Mouse (Mus musculus) gastrocnemius, adult 18-20 months (tissue): ENCODE measurements around the gene Pld2. TPM values are rescaled to one million over a fixed set of nuclear protein-coding genes. Genes with fewer than 3 reads are reported as not detected.
"Not testable (repeated sequence)": the region's sequence is repeated elsewhere in the genome, so short reads cannot be mapped to it uniquely, and the experiment has no call there.

Source experiments
- DNase-seq: peaks from one replicate; pipeline ENCODE4 v3.0.0; 2021; ENCODE audit warnings: low spot score
- total RNA-seq, 2 experiments: library from RNA; stranded (reverse); gene quantifications; 2 replicates each; pipeline ENCODE4 v1.2.3; 2021

The Pld2 gene
- total RNA-seq, 2 experiments from 2014 or later = 12.2 to 17.7 TPM

DNA sequence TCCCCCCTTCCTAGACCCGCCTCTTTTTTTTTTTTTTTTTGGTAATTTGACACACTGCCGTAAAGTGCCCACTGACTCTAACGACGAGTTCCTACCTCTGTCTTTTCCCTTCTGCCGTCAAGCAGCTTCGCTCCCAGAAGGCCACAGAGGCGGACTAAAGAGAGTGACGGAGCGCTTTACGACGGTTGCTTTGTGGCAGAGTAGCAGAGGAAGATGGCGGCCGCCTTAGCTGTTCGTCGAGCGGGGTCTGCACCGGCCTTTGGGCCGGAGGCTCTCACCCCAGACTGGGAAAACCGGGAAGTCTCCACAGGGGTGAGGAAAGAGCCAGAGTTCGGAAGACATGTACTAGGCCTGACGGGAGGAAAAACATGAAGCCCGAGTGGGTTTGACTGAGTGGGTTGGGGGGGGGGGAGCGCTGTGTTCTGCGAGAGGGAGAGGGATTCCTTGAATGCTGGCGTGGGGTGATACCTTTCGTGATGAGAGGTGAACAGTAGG lies 14.6 kb upstream of the Pld2 start, which contains the start of gene Psmb6:
Psmb6 (plus strand) TSS at position 184 of the 495 bp plus-strand sequence.
- DNase-seq = peak; percentile 95

DNA sequence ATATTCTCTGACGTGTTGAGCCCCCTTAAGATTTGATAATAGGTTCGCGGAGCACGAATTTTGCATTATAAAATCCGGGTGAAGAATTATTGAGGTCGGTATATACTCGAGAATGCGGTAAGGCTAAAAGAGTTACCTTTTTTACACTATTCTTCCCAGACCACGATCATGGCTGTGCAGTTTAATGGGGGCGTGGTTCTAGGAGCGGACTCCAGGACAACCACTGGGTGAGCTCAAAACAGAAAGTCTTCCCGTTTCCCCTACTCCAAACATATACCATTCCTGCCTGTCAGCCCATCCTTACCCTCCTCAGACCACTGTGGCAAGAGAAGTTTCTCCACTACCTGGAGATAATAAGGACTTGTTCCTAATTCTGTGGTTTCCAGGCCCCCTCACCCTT lies 14.1 kb upstream of the Pld2 start:
- DNase-seq = no peak

GRCm38 (mm10) chr11:70526211-70526610 lies 13.7 kb upstream of the Pld2 start:
- DNase-seq = no peak

DNA sequence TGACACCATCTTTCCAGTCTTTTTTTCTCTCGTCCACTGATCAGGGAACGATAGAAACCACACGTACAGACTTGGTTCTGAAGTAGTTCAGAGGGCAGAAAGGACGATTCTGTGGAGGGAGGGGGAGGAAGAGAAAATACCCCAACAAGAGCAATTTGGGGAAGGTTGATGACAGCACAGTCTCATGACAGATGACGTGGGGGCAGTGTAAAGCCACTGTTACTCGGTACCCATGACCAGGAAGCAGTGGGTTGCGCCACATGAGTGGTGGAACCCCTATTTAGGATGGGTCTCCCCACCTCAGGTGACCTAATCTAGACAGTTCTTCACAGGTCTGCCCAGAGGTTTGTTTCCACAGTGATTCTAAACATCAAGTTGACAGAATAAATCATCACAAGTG lies 11.3 kb upstream of the Pld2 start:
- DNase-seq = no peak

DNA sequence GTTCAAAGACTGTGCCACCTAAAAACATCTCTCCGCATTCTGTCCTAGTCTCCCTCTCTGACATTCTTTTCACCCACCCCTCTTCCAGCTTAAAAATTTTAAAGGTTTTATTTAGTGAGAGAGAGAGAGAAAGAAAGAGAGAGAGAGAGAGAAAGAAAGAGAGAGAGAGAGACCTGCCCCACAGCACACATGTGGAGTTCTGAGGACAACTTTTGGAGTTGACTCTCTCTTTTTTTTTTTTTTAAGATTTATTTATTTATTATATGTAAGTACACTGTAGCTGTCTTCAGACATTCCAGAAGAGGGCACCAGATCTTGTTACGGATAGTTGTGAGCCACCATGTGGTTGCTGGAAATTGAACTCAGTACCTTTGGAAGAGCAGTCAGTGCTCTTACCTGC lies 8.8 kb upstream of the Pld2 start:
- DNase-seq = not testable (repeated sequence)

GRCm38 (mm10) chr11:70532839-70533238 lies 7.0 kb upstream of the Pld2 start, which contains the start of gene Gm40193:
Gene Gm40193, minus strand, starts transcription at chr11:70532939.
- no peak for DNase-seq

- no peak for DNase-seq
Measured at GRCm38 (mm10) chr11:70539423-70539822, 441 bp upstream of the Pld2 start.

DNA sequence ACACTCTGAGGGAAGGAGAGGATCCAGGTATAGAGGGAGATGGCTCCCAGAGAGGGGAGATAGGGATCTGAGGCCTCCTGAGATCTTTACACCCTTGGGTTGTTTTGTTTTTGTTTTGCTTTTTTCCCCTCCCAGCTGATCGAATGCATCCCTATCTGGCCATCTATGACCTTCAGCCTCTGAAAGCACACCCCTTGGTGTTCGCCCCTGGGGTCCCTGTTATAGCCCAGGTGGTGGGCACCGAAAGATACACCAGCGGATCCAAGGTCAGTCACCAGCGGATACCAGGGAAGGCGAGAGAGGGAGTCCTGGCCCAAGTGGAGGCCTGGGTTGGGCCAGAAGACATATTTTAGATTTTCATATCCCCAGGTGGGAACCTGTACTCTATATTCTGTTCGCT lies 1.1 kb downstream of the Pld2 start:
- no peak for DNase-seq

- DNase-seq = no peak
Measured at GRCm38 (mm10) chr11:70541415-70541814, 1.6 kb downstream of the Pld2 start.

GRCm38 (mm10) chr11:70544496-70544895 lies 4.6 kb downstream of the Pld2 start:
- DNase-seq = peak; percentile 59

DNA sequence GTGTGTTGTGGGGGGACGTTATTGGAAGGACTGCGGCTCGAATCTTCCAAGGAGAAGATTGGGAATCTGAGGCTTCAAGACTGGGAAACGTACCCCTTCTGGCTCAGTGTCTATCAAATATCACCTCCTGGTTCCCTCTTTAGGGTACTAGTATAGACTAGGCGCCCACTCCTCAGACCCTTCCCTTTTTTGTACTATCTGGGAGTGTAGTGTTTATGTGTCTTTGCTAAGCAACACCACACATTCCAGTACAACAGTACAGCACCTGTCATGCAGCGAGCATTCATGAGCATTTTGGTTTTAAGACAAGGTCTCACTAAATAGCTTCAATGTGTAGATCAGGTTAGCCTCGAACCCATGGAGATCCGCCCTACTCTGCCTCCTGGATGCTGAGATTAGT lies 11.7 kb downstream of the Pld2 start:
- no peak for DNase-seq

DNA sequence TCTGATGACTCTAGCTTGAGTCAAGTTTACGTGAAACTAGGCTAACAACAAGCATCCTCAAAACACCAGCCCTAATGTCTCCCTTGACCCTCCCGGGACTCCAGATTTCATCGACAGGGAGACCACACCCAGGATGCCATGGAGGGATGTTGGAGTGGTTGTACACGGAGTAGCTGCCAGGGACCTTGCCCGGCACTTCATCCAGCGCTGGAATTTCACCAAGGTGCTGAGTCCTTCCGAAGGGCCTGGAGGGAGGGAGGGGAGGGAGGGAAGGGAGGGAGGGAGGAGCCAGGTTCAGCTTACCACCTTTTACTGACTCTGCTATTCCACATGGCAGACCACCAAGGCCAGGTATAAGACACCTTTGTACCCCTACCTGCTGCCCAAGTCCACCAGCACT lies 14.1 kb downstream of the Pld2 start:
- no peak for DNase-seq

- DNase-seq = no peak
Measured at GRCm38 (mm10) chr11:70557545-70557944, 17.7 kb downstream of the Pld2 start.

- DNase-seq = no peak
Measured at GRCm38 (mm10) chr11:70561937-70562286, 22.0 kb downstream of the Pld2 start.

DNA sequence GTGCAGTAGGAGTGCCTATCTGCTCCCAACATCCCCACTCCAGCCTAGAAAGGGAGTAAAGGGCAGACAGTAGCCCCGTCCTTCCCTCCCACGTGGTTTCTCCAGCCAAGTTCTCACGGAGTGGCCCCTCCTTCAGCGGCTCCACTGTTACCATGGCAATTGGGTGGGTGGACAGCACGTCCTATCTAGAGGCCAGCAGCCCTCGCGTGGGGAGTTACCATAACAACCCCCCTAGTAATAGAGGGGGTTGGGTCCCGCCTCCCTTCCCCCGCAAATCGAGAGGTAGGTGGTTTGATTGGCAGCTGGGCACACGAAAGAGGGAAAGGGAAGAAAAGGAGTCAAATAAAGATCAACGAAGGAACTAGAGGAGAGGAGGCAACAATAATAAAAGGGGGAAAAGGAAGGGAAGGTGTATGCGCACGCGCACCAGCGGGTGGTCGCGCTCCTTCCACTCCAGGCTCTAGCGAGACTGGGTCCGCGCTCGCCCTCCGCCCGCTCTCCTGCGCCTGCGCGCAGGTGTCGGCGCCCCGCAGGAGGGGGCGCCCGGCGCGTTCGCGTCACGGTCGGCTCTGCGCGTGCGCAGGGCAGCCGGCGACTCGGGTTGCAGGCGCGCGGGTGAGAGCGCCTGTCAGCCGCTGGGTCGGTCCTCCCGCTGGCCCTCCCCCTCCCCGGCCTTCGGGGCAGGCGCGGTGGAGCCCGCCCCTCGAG lies 22.6 kb downstream of the Pld2 start, which contains the start of gene Mink1:
Mink1 (plus strand) TSS at position 595 of the 708 bp plus-strand sequence.
- DNase-seq = peak; percentile 86

DNA sequence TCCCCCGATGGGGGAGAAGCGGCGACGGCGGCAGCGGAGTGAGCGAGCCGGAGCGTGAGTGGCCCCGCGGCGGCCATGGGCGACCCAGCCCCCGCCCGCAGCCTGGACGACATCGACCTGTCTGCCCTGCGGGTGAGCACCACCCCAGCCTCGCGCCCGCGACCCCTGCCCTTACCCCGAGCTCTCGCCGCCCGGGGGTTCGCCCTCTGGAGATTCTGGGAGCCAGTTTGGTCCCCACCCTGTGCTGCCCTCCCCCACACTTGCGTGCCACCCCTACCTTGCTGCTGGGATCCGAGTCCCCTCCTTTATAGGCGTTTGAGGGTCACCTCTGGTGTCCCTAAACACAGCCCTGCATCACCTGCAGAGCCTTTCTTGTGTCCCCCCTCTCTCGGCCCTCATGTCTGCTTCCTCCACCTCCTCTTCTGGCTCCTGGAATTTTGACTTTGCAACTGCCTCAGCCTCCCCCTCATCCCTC lies 23.2 kb downstream of the Pld2 start:
- DNase-seq = no peak

- DNase-seq = no peak
Measured at GRCm38 (mm10) chr11:70563470-70564275, 23.8 kb downstream of the Pld2 start.

- DNase-seq = no peak
Measured at GRCm38 (mm10) chr11:70564276-70564873, 24.5 kb downstream of the Pld2 start.

DNA sequence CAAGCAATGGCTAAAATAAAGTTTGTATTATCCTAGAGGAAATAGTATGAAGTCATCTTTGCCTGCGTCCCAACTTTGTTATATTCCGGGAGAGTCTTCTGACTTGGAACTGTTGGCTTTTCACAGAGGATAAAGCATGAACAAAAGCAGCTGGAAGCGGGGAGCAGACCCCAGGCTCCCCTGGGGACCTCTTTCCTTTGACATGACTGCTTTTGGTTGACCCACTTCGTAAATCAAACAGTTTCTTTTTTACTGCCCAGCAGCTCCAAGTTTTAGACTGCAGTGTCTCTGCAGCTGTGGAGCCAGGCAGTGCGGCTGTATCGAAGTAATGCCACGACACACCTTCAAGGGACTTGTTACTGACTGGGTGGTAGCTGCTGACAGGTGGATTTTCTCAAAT lies 26.7 kb downstream of the Pld2 start:
- DNase-seq = no peak

DNA sequence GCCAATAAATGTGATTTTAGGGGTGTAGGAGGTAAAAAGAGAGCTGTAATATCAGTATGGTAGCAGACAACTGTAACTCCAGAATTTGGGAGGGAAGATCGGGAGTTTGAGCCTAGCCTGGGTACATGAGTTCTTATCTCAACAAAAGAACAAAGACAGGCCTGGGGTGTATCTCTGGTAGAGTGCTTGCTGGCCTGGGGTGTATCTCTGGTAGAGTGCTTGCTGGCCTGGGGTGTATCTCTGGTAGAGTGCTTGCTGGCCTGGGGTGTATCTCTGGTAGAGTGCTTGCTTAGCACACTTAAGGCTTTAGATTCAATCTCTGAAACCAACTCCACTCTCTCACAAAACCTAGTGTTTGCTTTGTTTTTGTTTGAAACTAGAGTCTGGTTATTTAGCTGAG lies 30.8 kb downstream of the Pld2 start:
- not testable (repeated sequence) for DNase-seq

GRCm38 (mm10) chr11:70571641-70572040 lies 31.8 kb downstream of the Pld2 start:
- no peak for DNase-seq

GRCm38 (mm10) chr11:70572348-70572902 lies 32.6 kb downstream of the Pld2 start:
- DNase-seq = no peak
